Mouse (Mus musculus): ENCODE data around the gene 3110021N24Rik. TPM values are rescaled to one million over a fixed set of nuclear protein-coding genes. Genes with fewer than 3 reads are reported as not detected.

3110021N24Rik gene
- polyA plus RNA-seq, 1 experiment from 2014 or later = 1.4 TPM

DNA sequence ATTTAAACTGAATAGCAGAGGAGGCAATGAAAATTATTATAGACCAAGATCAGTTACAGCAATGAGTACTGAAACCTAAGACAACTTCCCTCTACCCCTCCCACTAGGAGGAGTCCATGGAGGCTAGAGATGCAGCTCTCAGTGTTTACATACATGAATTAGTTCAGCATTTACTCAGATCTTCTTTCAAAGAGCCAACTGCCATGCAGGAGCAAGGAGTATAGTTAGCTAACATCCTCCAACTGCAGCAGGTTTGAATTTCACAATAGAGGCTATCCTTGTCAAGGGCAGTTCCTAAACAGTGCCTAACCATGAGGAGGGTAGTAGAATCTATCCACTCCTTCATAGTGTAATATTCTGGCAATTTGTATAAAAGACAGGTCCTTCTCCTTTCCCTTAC is 49.1 kb downstream of the 3110021N24Rik start:
- 0 out of 2 replicates have a peak, but pooled peaks cover 3% of the 10 kb centered on the region for H3K36me3 ChIP-seq
- H3K4me3 ChIP-seq = no peak overlapping the region
- H3K4me1 ChIP-seq = peaks cover 4% of the 10 kb centered on the region
- H3K27me3 ChIP-seq (ENCODE audit: low read depth, poor library complexity, severe bottlenecking) = no peaks in the 10 kb centered on the region
- no peaks in the 10 kb centered on the region for H3K9me3 ChIP-seq (replicated peaks)
- no peak overlapping the region for H3K27ac ChIP-seq (replicated peaks)
- DNase-seq (ENCODE audit: low spot score) = no peak

DNA sequence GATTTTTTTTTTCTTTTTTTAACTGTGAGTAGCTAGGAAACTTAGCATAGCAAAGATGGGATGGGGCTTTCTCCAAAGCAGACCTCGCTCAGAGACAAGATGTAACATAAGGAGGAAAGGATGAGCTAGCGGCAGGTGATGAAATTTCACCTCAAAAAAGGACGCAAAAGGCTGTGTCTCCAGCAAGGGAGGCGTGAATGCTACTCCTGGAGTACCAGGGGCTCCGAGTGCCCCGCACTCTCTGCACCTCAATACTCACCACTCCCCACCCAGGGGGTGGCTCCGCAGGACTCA is 60.3 kb downstream of the 3110021N24Rik start:
- DNase-seq (ENCODE audit: low spot score) = no peak
- 1% methylated on average over 7 of the region's 7 CpGs for WGBS
- H3K36me3 ChIP-seq = no peaks in the 10 kb centered on the region
- H3K4me1 ChIP-seq = peaks cover 38% of the 10 kb centered on the region
- H3K4me3 ChIP-seq = peak overlapping the region; percentile 95
- H3K9me3 ChIP-seq (replicated peaks) = no peaks in the 10 kb centered on the region
- H3K27me3 ChIP-seq (ENCODE audit: low read depth, poor library complexity, severe bottlenecking) = peaks cover 16% of the 10 kb centered on the region
- peak overlapping the region; percentile 99 for H3K27ac ChIP-seq (replicated peaks)

DNA sequence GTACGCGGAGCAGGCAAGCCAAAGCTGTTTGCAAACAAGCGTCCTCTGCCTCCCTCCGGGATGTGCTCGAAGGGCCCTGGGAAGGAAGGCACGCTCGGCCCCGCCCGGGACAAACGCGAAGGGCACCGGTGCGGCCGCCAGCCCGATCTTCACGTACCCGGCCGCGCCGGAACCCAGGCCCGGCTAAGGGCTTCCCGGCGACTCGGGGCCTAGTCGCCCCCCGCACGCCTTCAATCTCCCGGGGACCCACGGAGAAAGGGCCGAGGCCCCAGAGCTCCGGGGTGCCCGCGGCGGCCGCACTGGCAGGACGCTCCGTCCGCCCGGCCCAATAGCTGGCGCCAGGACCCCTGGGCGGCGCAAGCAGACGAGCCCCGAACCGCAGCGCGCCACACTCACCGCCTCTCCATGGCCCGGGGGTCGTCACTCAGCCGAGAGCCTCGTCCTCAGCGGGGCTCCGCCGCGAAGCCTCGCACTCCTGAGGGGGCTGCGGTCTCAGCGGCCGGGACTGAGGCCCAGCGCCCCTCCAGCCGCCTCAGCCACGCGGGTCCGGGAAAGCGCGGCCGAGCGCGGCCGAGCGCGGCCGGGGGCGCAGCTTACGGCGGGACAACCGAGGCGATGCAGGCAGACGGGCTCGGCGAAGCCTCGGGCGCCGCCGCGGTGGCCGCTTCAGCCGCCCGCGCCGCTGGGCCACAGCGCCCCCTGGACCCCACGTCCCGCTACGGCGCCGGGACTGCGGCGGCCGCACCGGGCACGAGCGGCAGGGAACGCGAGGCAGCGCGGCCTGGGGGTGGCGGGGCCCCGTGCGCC is 60.8 kb downstream of the 3110021N24Rik start, which contains the start of gene Zfyve9:
Gene Zfyve9 (minus strand): TSS at position 742 of the 807 bp plus-strand sequence.
- H3K4me3 ChIP-seq = peak within 1 kb of the TSS; percentile 95
- H3K27me3 ChIP-seq (ENCODE audit: low read depth, poor library complexity, severe bottlenecking) = peaks cover 16% of the 10 kb centered on the region
- no peaks in the 10 kb centered on the region for H3K9me3 ChIP-seq (replicated peaks)
- peak within 1 kb of the TSS; percentile 99 for H3K27ac ChIP-seq (replicated peaks)
- no peaks in the 10 kb centered on the region for H3K36me3 ChIP-seq
- H3K4me1 ChIP-seq = peaks cover 38% of the 10 kb centered on the region
- peak; percentile 81 for DNase-seq (ENCODE audit: low spot score)
- under 1% methylated on average over 109 of the region's 111 CpGs for WGBS

DNA sequence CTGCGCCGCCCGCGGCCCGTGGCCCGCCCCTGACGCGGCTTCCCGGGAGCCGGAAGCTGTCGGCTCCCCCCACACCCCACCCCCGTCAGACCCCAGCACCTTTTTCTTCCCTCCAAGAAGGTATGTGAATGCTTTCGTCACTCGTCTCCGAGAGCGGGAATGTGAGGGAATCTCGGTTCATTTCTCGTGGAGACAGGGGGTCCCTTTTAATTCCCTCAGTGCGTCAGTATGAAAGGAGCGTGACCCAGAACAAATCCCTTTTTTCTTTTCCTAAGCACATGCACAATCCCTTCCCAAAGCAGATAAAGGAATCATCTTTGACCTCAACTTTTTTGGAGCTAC is 61.4 kb downstream of the 3110021N24Rik start:
- WGBS = under 1% methylated on average over 20 of the region's 20 CpGs
- Histone ChIP-seq H3K9me3 (replicated peaks) (no peaks in the 10 kb centered on the region), H3K36me3 (no peaks in the 10 kb centered on the region), H3K27ac (replicated peaks) (peak overlapping the region; percentile 99), H3K4me3 (peak overlapping the region; percentile 95), H3K27me3 (ENCODE audit: low read depth, poor library complexity, severe bottlenecking) (peaks cover 16% of the 10 kb centered on the region), H3K4me1 (peaks cover 38% of the 10 kb centered on the region)
- peak; percentile 82 for DNase-seq (ENCODE audit: low spot score)

DNA sequence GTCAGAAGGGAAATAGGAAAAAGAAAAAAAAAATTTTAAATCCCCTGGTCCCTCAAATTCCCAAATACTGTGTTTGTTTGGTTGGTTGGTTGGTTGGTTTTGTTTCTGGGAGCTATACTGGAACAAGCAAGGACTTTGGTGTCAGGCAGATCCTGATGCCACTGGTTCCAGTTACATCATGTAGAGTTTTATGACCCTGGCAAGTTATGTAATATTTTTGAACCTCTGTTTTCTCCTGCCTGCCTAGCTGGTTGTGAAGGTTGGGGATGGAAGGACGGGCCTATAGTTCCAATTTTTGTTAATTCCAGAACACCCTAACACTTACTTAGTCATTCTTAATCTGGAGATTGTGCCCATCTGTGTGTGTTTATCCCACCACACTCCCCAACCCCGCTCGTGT is 62.1 kb downstream of the 3110021N24Rik start:
- peaks cover 16% of the 10 kb centered on the region for H3K27me3 ChIP-seq (ENCODE audit: low read depth, poor library complexity, severe bottlenecking)
- H3K4me3 ChIP-seq = peak overlapping the region; percentile 95; the same call in 1 of the 2 replicates
- H3K27ac ChIP-seq (replicated peaks) = no peak overlapping the region

DNA sequence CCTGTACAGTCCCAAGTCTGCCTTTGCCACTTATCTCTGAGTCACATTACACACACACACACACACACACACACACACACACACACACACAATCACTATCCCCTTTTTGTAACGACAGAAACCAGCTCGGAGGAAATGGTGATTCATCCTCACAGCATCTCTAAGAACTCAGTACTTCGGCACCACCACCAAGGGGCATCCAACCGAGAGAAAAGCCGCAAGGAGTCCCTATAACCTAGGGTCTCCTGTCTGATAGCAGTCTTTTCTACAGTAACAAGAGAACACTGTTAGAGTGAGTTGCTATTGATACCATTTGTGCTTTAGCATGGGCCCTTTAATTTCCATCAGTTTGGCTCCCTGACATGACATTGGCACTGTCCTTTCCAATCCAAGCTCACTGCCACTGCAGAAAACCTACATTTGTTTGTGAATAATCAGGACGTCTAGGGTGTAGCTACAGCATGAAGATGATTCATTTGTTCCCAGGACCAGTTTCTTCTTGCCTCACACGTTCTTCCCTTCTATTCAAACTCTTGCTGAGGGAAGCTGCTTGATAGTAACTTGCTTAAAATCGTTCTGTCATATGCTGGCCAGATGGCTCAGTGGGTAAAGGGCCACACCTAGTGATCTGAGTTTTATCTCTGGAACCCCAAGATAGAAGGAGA is 63.1 kb downstream of the 3110021N24Rik start:
- Histone ChIP-seq H3K27ac (replicated peaks) (no peak overlapping the region), H3K4me3 (no peak overlapping the region), H3K36me3 (no peaks in the 10 kb centered on the region), H3K4me1 (peaks cover 38% of the 10 kb centered on the region), H3K9me3 (replicated peaks) (no peaks in the 10 kb centered on the region), H3K27me3 (ENCODE audit: low read depth, poor library complexity, severe bottlenecking) (peaks cover 16% of the 10 kb centered on the region)
- 40% methylated on average over 8 of the region's 8 CpGs for WGBS
- DNase-seq (ENCODE audit: low spot score) = no peak

More for the DNA sequence above, 62.1 kb downstream of the 3110021N24Rik start:
- H3K9me3 ChIP-seq (replicated peaks) = no peaks in the 10 kb centered on the region
- 46% methylated on average over 3 of the region's 3 CpGs for WGBS
- no peak for DNase-seq (ENCODE audit: low spot score)
- H3K4me1 ChIP-seq = peaks cover 38% of the 10 kb centered on the region
- no peaks in the 10 kb centered on the region for H3K36me3 ChIP-seq

DNA sequence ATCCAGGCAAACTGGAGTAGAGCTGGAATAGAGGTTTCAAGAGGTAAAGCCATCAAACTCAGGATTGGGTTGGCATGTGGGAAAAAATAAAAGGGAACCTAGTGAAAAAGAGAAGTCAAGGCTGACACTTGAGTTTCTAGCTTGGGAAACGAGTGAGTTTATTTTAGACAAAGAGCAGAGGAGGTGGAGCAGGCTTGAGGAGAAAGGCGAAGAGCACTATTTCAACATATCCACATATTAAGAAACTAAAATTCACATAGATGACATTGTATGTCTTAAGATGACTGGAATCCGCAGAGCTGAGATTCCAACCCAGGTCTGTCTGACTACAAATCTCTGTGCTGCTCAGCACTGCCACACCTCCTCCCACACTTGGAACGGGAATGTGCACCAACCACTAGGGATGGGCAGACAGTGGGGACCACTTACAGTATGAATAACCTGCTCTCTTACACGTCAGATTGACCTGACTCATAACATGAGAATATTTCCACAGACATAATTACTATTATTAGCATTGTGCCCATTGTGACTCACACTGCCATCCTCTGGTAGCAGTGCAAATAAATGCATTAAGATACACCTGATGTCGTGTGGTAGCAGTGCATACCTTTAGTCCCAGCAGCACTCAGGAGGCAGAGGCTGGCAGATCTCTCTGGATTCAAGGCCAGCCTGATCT is 69.9 kb downstream of the 3110021N24Rik start:
- Histone ChIP-seq H3K4me1 (no peaks in the 10 kb centered on the region), H3K27me3 (ENCODE audit: low read depth, poor library complexity, severe bottlenecking) (no peaks in the 10 kb centered on the region), H3K4me3 (no peak overlapping the region), H3K27ac (replicated peaks) (no peak overlapping the region), H3K36me3 (no peaks in the 10 kb centered on the region), H3K9me3 (replicated peaks) (no peaks in the 10 kb centered on the region)
- no peak for DNase-seq (ENCODE audit: low spot score)
- 79% methylated on average over 6 of the region's 6 CpGs for WGBS

DNA sequence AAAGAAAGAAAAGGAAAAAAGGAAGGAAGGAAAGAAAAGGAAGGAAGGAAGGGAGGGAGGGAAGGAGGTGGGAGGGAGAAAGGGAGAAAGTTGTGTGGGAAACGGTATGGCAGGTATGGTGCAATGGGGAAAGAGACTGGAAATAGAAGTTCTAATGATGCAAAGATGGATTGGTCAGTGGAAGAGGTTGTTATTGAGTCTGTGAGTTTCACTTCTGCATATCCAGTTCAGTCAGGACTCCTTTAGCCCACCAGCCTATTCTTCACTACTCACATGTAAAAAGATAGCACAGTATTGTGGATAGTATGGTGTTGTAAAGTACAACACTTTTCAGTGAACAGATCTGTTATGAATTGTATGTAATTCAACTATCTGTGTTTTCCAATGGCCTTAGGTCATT is 71.1 kb downstream of the 3110021N24Rik start:
- H3K27me3 ChIP-seq (ENCODE audit: low read depth, poor library complexity, severe bottlenecking) = no peaks in the 10 kb centered on the region
- 78% methylated on average over 1 of the region's 1 CpGs for WGBS
- H3K4me3 ChIP-seq = no peak overlapping the region
- H3K36me3 ChIP-seq = no peaks in the 10 kb centered on the region
- no peaks in the 10 kb centered on the region for H3K4me1 ChIP-seq
- H3K9me3 ChIP-seq (replicated peaks) = no peaks in the 10 kb centered on the region
- no peak for DNase-seq (ENCODE audit: low spot score)
- H3K27ac ChIP-seq (replicated peaks) = no peak overlapping the region

DNA sequence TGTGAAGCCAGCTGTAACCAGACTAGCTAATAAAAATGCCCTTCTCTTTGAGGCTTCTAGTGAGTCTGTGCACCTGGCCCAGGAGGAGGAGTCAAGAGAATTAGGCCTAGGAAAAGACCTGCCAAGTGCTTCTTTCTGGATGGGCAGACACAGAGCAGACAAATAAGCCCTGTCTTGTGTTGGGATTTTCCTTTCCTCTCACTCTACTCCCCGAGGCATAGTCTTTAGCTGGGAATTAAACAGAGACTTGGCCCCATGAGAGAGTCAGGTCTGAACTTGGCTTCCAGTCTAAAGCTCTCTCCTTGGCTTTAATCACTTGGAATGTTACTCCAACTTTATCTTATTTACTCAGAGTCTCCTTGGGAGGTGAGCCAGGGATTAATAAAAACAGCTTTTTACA is 74.5 kb downstream of the 3110021N24Rik start:
- 66% methylated on average over 1 of the region's 1 CpGs for WGBS
- H3K27me3 ChIP-seq (ENCODE audit: low read depth, poor library complexity, severe bottlenecking) = no peaks in the 10 kb centered on the region

DNA sequence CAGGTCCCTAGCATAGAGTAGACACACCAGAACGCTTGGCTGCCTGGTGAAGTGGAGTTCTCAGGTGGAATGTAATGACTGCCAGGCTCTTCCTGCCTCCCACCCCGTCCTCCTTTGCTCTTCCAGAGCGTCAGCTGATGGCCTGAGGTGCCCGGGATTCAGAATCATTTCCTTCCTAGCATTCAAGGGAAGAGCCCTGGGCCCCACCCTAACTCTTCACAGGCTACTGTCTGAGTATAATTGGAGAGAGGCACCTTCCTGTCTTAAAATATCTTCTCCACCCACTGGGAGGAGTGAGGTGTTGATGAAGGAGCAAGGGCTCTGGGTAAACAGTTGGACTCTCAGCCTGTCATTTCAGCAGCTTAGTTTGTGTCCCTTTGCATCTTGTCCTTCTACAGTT is 77.3 kb downstream of the 3110021N24Rik start:
- DNase-seq (ENCODE audit: low spot score) = no peak
- H3K27me3 ChIP-seq (ENCODE audit: low read depth, poor library complexity, severe bottlenecking) = no peaks in the 10 kb centered on the region
- WGBS = 70% methylated on average over 4 of the region's 4 CpGs
- no peak overlapping the region for H3K27ac ChIP-seq (replicated peaks)
- H3K9me3 ChIP-seq (replicated peaks) = no peaks in the 10 kb centered on the region
- H3K36me3 ChIP-seq = no peaks in the 10 kb centered on the region
- H3K4me3 ChIP-seq = no peak overlapping the region
- no peaks in the 10 kb centered on the region for H3K4me1 ChIP-seq

More for the DNA sequence above, 74.5 kb downstream of the 3110021N24Rik start:
- DNase-seq (ENCODE audit: low spot score) = no peak
- no peaks in the 10 kb centered on the region for H3K4me1 ChIP-seq
- H3K36me3 ChIP-seq = no peaks in the 10 kb centered on the region
- no peak overlapping the region for H3K27ac ChIP-seq (replicated peaks)
- H3K4me3 ChIP-seq = no peak overlapping the region
- no peaks in the 10 kb centered on the region for H3K9me3 ChIP-seq (replicated peaks)

DNA sequence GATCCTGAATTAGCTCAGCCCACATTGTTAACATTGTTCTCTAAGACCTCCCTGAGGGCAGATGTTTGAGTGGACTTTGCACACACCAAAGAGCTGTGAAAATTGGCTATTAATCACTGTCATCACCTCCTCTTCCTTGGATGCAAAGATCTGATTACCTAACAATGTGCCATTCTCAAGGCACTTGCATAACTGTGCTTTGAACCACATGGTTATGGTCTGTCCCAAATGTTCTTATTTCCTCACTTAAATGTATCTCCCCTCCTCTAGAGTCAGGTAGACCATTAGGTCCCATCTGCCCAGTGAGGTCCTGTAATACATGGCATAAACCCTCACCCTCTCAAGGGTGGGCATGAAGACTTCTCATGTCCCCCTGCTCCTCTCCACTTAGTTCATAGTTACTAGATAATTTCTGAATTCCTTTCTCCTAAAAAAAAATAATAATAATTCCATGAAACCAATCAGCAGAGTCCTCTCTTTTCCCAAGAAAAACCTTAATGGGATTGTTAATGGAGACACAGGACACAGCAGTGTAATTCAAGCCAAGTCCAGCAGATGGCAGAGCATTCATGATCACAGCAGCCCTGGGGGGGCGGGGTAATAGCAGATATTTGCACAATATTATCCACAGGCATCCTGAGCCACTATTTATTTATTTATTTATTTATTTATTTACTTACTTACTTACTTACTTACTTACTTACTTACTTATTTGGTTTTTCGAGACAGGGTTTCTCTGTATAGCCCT is 78.8 kb downstream of the 3110021N24Rik start:
- H3K36me3 ChIP-seq = no peaks in the 10 kb centered on the region
- peak; percentile 43 for DNase-seq (ENCODE audit: low spot score)
- H3K9me3 ChIP-seq (replicated peaks) = no peaks in the 10 kb centered on the region
- H3K4me3 ChIP-seq = no peak overlapping the region
- 56% methylated on average over 2 of the region's 2 CpGs for WGBS
- no peaks in the 10 kb centered on the region for H3K27me3 ChIP-seq (ENCODE audit: low read depth, poor library complexity, severe bottlenecking)
- H3K27ac ChIP-seq (replicated peaks) = no peak overlapping the region
- no peaks in the 10 kb centered on the region for H3K4me1 ChIP-seq

DNA sequence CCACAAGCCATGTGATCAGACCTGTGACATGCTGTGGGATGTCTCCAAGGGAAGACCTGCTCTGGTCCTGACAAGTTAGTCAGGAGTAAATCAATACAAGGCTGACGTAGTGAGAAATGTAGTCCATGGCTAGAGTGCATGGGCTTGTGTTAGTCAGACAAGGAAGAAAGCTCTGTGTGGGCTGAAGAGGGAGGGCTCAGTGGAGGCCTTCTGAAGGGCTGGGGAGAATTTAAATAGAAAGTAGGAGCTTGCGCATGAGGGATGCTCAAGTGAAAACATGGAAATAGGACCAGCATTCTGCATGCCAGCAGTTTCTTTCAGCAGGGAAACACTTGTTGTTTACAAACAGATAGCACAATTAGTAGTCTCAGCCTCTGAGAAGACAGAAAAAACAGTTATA is 84.1 kb downstream of the 3110021N24Rik start:
- 84% methylated on average over 2 of the region's 2 CpGs for WGBS
- no peak for DNase-seq (ENCODE audit: low spot score)
- Histone ChIP-seq H3K4me1 (no peaks in the 10 kb centered on the region), H3K9me3 (replicated peaks) (no peaks in the 10 kb centered on the region), H3K4me3 (no peak overlapping the region), H3K27me3 (ENCODE audit: low read depth, poor library complexity, severe bottlenecking) (no peaks in the 10 kb centered on the region), H3K27ac (replicated peaks) (no peak overlapping the region), H3K36me3 (no peaks in the 10 kb centered on the region)

Measured in midbrain, embryonic 10.5 days (tissue).